Mouse (Mus musculus): ENCODE results near the gene Chmp6.

DNA sequence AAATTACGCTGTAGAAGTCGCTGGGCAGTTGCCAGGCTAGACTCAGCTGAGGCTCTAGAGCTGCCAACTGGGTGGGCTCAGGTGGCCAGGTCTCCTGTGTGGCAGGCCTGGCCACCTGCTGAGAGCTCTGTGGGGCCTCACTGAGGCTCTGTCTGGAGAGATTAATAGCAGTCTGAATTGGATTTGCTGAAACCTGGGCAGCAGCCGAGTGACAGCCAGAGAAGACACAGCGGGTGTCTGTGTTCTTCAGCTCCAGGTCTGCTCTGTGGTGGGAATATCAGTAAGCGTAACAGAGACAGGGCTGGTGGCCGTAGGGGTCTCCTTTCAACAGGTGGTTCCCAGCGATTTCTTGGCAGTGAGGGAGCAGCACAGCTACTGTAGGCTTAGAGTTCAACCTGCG, 54.2 kb downstream of the Chmp6 start:
- TF ChIP-seq CTCF (IDR thresholded peaks at IDR 0.05) (no peak), EP300 (IDR thresholded peaks at IDR 0.05) (no peak)

All from lung, postnatal 0 days (tissue).